Mouse (Mus musculus): ENCODE data around the gene Slc41a2. TPM values are rescaled to one million over a fixed set of nuclear protein-coding genes. Genes with fewer than 3 reads are reported as not detected.
"Not testable (repeated sequence)": the region's sequence is repeated elsewhere in the genome, so short reads cannot be mapped to it uniquely, and the experiment has no call there.

Gene Slc41a2
- total RNA-seq, 1 experiment from 2014 or later, result 5.1 TPM

- DNase-seq, result peak; percentile 23
These were observed 16.1 kb upstream of the Slc41a2 start for GRCm38 (mm10) chr10:83353680-83354332.

GRCm38 (mm10) chr10:83351779-83352178, 14.1 kb upstream of the Slc41a2 start:
- DNase-seq, result not testable (repeated sequence)

DNA sequence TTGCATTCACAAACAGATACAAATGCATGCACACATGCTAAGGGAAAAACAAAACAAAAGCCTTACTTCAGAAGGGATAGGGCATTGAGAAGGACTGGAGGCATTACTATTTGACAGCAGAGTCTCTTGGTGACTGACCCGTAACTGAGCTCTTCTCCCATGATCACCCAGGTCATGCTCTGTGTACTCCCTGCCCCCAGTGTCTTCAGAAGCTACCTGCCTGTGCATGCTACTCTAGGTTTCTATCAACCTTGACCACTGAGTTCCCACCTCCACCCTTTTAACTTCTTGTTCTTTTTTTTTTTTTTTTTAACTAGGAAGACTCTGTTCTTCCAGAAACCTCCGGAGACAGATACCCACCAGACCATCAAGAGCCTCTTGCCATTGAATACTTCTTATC, 13.0 kb upstream of the Slc41a2 start:
- no peak for DNase-seq

- DNase-seq, result no peak
These were observed 9.8 kb upstream of the Slc41a2 start for GRCm38 (mm10) chr10:83347494-83347893.

DNA sequence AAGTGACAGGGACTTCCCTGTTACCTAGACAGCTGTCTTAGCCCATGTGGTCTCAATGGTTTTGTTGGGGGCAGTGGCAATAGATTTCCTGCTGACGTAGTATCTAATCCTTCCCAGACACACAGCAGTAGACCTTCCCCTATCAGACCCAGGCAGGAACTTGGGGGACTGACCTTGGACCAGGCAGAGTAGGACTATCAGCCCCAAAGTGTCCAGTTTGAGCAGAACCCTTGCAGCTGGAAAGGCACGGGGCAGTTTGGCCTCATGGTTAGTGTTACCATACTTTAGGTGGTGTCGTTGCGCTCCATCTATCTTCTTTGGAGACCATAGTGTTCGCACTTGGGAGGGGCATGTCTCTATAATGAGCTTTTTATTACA, 8.7 kb upstream of the Slc41a2 start:
- DNase-seq, result no peak

GRCm38 (mm10) chr10:83345693-83346358, 8.1 kb upstream of the Slc41a2 start:
- no peak for DNase-seq

- no peak for DNase-seq
These were observed 6.4 kb upstream of the Slc41a2 start for GRCm38 (mm10) chr10:83343828-83344685.

GRCm38 (mm10) chr10:83343171-83343570, 5.5 kb upstream of the Slc41a2 start:
- DNase-seq, result peak; percentile 78

DNA sequence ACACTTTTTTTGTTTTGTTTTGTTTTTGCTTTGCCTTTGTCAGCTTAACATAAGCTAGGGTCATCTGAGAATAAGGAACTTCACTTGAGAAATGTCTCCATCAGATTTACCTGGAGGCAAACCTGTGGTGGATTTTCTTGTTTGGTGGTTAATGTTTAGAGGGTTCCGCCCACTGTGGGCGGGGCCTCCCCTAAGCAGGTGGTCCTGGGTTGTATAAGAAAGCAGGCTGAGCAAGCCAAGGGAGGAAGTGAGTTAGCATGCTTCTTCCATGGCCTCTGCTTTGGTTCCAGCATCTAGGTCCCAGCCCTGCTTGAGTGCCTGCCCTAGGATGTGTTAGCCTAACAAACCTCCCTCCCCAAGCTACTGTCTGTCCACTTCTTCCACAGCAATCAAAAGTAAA, 3.5 kb upstream of the Slc41a2 start:
- no peak for DNase-seq

DNA sequence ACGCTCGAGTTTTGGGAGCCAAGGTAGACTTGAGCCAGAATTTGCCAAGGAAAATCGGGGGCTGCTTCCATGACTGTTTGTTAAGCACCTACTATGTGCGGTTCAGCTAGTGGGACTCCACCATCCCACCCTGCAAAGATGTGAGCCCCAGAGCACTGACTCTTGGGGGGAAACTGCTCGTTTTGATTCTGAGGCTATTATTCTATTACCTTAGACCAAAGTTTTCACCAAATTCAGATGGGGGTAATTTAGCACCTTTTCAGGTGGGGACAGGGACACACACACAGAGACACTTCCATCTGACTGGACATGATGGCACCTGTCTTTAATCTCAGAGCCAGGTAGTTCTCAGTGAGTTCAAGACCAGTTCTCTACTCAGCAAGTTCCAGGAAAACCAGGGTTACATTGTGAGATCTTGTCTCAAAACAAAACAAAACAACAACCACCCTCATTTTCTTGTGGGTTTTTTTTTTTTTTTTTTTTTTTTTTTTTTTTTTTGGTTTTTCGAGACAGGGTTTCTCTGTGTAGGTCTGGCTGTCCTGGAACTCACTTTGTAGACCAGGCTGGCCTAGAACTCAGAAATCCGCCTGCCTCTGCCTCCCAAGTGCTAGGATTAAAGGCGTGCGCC, 403 bp upstream of the Slc41a2 start:
- DNase-seq, result no peak

DNA sequence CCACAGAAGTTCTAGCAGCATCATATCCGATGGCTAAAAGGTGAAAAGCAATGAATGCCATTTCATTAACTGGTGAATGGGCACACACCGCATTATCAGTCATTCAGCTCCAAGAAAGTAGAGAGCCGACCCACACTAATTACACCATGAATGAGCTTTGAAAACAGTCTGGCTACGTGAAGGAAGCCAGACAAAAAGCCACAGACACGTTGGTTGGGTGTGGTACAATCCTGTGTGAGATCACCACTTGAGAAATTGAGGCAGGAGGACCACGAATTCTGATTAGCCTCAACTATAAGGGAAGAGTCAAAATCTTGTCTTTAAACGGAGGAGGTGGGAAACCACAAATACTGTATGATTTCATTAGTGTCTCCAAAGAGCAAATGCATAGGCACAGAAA, 1.3 kb downstream of the Slc41a2 start:
- DNase-seq, result no peak

- no peak for DNase-seq
These were observed 5.1 kb downstream of the Slc41a2 start for GRCm38 (mm10) chr10:83332581-83332980.

- no peak for DNase-seq
These were observed 5.9 kb downstream of the Slc41a2 start for GRCm38 (mm10) chr10:83331811-83332210.

GRCm38 (mm10) chr10:83330336-83330735, 7.3 kb downstream of the Slc41a2 start:
- DNase-seq, result no peak

DNA sequence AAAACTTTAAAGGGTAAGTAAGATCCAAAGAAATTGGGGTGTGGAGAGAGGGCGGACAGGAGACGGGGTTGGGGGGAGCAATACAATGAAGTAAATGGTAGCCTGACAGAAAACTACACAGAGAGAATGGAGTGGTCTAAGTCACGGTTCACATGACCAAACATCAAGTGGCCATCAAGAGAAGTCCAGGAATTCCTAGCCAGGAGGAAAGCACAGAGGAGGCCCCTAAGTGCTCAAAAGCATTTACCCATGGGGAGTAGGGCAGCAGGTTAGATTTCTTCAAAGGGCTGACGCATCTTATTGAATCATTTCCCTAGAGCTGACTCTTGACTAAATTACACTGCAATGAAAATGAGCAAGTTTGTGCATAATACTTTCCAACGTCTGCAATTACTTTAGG, 8.9 kb downstream of the Slc41a2 start:
- DNase-seq, result no peak

DNA sequence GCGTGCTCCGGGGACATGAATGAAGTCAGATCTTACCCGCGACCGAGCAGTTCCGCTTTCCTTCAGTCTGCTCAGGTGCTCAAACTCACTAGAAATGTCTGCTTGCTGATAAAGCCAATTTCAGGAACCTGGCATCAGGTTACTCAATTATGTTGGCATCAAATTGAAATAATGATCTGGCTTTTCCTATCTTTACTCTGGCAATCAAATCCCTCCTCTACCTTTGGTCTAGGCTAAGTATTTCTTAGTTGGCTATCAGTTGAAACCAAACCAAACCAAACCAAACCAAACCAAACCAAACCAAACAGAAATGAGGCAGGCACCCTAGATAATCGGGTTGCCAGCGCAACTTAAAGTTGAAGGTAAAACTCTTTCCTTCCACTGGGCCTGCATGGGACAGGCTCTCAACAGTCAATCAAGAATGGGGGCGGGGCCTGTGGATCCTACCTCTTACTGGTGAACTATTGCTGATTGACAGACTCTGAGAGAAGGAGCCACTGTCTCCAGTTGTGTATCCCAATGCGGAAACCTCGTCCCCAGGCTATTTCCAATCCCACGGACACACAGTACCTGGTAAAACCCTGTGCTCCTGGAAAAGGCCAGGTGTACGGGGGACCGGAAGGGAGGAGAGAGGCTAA, 10.9 kb downstream of the Slc41a2 start:
- DNase-seq, result no peak

DNA sequence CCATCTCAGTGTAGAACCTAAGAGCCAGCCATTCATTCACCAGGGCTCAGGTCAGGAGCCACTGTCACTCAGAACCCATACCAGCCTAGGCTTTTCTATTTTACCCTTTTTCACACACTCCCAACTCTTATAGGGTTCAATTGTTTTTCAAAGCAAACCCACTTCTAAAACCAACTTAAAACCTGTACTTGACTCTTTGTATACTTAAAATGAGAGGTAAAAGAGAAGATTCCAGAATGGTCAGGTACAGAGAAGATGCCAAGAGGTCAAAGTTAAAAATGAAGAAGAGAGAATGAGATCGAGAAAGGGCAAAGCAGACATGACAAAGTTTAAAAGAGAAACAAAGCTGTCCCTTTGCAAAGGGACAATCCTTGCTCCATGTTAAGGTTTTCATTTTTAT, 11.8 kb downstream of the Slc41a2 start:
- no peak for DNase-seq

DNA sequence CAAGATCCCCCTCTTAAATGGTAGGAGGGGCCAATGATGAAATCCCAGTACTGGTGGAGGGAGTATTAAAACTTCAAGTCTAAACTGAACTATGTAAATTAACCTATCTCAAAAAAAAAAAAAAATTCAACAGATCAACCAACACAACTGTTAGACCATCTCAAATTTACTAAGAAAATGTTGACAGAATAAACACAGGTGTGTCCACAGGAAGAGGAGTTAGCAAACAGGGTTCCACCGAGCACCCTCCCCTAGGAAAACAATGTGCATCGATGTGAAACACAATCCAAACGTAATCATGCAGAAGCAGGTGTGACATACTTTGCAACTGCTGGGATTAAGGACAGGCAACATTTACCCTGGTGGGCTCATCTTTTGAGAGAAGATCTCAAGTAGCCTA, 12.8 kb downstream of the Slc41a2 start:
- DNase-seq, result no peak

- DNase-seq, result no peak
These were observed 15.1 kb downstream of the Slc41a2 start for GRCm38 (mm10) chr10:83322551-83323100.

DNA sequence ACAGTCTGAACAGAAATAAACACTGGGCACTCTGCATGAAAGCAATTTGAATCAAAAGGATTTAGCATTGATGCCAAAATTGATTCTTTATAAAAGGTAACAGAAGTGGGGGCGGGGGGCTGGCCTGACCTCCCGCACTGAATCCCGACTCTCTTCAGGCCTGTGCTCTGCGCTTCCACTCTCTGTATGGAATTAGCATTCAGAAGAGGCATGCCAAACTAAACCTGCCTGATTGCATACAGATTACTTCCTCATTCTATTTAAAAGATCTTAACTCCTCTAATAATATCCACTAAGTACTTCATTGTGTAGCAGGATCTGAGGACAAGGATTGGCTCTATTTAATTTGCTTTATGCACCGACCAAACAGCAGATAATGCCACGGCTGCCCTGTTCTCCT, 16.2 kb downstream of the Slc41a2 start:
- DNase-seq, result no peak

DNA sequence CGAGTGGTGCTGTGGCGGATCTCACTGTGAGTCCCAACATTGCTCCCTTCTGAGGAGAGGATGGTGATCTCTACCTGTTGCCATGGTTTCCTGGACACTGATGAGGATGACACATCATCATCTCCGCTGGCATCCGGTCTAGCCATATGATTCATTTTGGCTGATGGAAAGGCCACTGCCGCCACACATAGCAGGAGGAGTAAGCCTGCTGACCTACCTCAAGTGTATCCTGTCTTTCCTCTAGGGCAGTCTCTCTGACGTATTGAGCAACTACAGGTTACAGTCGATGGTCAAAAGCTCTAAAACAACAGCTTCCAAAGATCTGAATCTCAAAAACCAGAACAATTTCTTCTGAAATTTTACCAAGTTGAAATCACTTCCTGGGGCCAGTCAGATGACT, 16.8 kb downstream of the Slc41a2 start:
- peak; percentile 45 for DNase-seq

GRCm38 (mm10) chr10:83320396-83320795, 17.3 kb downstream of the Slc41a2 start:
- DNase-seq, result no peak
